Mouse (Mus musculus) layer of hippocampus, adult 2 months (tissue): ENCODE measurements around the gene Tgtp2. TPM values are rescaled to one million over a fixed set of nuclear protein-coding genes. Genes with fewer than 3 reads are reported as not detected.

ENCODE experiments used
- DNase-seq, 2 experiments: peaks; one replicate each; pipeline ENCODE4 v3.0.0; 2022; ENCODE audit warnings: low spot score in 2 of 2
- H3K27ac ChIP-seq: fragments of 200-600 bp; 2 replicates; pipeline ENCODE4 v1.8.1; 2022
- H3K4me3 ChIP-seq: fragments of 200-600 bp; 2 replicates; pipeline ENCODE4 v1.8.1; 2022; ENCODE audit warnings: mild to moderate bottlenecking
- CTCF ChIP-seq: fragments of 200-600 bp; conservative IDR thresholded peaks from 2 replicates; pipeline ENCODE4 v1.8.1; 2022; ENCODE audit warnings: antibody characterized with exemption, mild to moderate bottlenecking, moderate library complexity
- total RNA-seq, 2 experiments: library from RNA; stranded (reverse); gene quantifications; 2 replicates each; pipeline ENCODE4 v1.2.3; 2021

Tgtp2 gene
- total RNA-seq, 2 experiments from 2014 or later = 0.59 TPM; not detected in 1

DNA sequence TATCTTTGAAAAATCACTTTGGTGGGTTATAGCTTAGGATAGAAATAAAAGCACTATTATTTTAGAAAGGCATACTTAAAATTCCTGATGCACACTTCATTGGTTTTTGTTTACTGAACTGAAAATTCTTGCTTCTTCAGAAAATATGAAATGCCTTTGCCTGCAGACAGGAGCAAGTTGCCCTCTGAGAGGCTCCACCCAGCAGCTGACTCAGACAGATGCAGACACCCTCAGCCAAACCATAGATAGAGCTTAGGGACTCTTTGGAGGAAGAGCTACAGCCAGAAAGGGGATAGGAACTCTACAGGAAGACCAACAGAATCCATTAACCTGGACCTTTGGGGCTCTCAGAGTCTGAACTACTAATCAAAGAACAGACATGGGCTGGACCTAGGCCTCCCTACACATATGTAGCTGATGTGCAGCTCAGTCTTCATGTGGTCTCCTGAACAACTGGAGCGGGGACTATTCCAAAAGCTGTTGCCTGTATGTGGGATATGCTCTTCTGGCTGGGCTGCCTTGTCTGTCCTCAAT, 28.1 kb upstream of the Tgtp2 start:
- DNase-seq = no peak
- TF ChIP-seq CTCF = no peak
- Histone ChIP-seq H3K4me3 (no peak overlapping the region), H3K27ac (no peak overlapping the region)

GRCm38 (mm10) chr11:49091171-49091570, 27.2 kb upstream of the Tgtp2 start:
- TF ChIP-seq CTCF = no peak
- H3K4me3 ChIP-seq = no peak overlapping the region
- no peak overlapping the region for H3K27ac ChIP-seq
- no peak for DNase-seq

GRCm38 (mm10) chr11:49090551-49090950, 26.5 kb upstream of the Tgtp2 start:
- no peak for DNase-seq
- TF ChIP-seq CTCF = no peak

GRCm38 (mm10) chr11:49089735-49090507, 25.9 kb upstream of the Tgtp2 start:
- Histone ChIP-seq H3K4me3 (no peak overlapping the region), H3K27ac (no peak overlapping the region)
- no peak for TF ChIP-seq CTCF
- DNase-seq = no peak

More at GRCm38 (mm10) chr11:49090551-49090950, 26.5 kb upstream of the Tgtp2 start:
- no peak overlapping the region for H3K27ac ChIP-seq
- no peak overlapping the region for H3K4me3 ChIP-seq

GRCm38 (mm10) chr11:49088990-49089652, 25.1 kb upstream of the Tgtp2 start:
- no peak overlapping the region for H3K4me3 ChIP-seq
- no peak overlapping the region for H3K27ac ChIP-seq
- DNase-seq = no peak
- no peak for TF ChIP-seq CTCF

GRCm38 (mm10) chr11:49087830-49088616, 24.0 kb upstream of the Tgtp2 start:
- no peak for DNase-seq
- no peak for TF ChIP-seq CTCF
- H3K4me3 ChIP-seq = no peak overlapping the region
- no peak overlapping the region for H3K27ac ChIP-seq

DNA sequence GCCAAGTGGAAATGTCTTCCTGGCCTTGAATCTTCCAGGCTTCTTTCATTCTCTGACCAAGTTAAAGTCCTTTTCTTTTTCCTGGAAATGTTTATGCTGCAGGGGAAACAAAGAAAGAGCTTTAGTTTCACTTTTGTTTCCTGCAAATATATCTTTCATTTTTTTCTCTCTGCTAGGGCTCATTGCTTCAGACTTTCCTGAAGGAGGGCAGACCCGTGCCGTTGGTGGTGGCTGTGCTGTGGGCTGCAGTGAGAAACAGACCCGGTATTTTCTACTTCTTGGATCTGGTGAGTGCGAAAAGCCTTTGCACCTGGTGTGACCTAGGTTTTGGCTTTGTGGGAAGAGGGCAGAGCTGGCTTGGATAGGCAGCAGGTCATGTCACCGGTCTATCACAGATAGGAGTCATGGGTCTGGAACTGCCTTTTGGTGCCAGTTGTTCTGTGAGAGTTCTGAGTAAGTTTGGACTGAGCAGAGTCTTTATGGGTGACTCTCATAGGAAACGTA, 22.9 kb upstream of the Tgtp2 start:
- TF ChIP-seq CTCF = no peak
- peak overlapping the region; percentile 18; the same call in 1 of the 2 replicates for H3K27ac ChIP-seq
- H3K4me3 ChIP-seq = no peak overlapping the region; the same call in 1 of the 2 replicates
- no peak for DNase-seq

DNA sequence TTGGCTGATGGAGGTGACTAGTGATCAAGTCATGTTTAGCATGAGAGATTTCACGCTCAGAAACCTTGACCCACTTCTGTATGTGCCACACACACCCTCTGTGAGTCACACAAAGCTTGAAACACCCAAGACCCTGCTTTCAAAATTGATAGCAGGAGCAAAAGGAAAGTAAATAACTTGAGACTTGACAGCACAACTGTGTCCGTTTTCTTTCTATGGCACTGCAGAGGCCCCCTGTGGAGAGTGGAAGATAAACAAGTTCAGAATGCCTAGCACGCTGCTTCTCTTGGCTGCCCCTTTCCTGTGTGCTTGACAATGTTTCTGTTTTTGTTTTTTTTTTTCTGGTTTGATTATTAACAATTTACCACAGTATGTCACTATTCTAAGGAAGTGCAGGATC, 20.9 kb upstream of the Tgtp2 start:
- Histone ChIP-seq H3K4me3 (no peak overlapping the region), H3K27ac (no peak overlapping the region)
- no peak for DNase-seq
- peak; percentile 26; the same call in 1 of the 2 replicates for TF ChIP-seq CTCF

GRCm38 (mm10) chr11:49084385-49084784, 20.4 kb upstream of the Tgtp2 start:
- H3K4me3 ChIP-seq = no peak overlapping the region
- DNase-seq = no peak
- no peak overlapping the region for H3K27ac ChIP-seq
- no peak for TF ChIP-seq CTCF

DNA sequence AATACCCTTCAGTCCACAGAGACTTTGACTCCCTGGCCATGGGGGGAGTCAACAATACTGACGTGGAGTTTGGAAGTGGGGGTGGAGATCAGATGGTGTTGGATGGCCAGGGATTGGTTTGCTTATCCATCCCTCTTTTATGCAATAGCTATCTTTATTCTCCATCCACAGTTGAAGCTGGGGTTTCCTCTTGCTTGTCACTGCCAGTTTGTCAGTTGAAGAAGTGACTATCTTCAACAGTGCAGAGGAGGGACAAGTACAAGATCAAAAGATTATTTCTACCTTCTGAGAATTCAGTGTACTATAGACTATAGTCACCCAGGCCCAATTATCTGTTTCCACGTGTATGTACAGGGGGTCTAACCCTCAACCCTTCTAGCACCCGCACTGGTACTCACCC, 19.8 kb upstream of the Tgtp2 start:
- no peak overlapping the region for H3K4me3 ChIP-seq
- no peak for TF ChIP-seq CTCF
- H3K27ac ChIP-seq = no peak overlapping the region
- DNase-seq = no peak

GRCm38 (mm10) chr11:49083146-49083545, 19.1 kb upstream of the Tgtp2 start:
- Histone ChIP-seq H3K4me3 (no peak overlapping the region), H3K27ac (no peak overlapping the region)
- DNase-seq = no peak
- no peak for TF ChIP-seq CTCF

GRCm38 (mm10) chr11:49081886-49082285, 17.9 kb upstream of the Tgtp2 start:
- no peak for DNase-seq
- TF ChIP-seq CTCF = no peak
- H3K4me3 ChIP-seq = no peak overlapping the region
- peak overlapping the region; percentile 14; the same call in 1 of the 2 replicates for H3K27ac ChIP-seq
